Mouse (Mus musculus): ENCODE results near the gene Myb. TPM values are rescaled to one million over a fixed set of nuclear protein-coding genes. Genes with fewer than 3 reads are reported as not detected.

The Myb gene
- 4.0 and 5.2 TPM in 2 replicates for polyA plus RNA-seq (2016; fragmentation: Nextera tagmentation; extraction: Ambion mirVana)

GRCm38 (mm10) chr10:21160537-21161358 is at the start of gene Myb:
TSS of gene Myb (minus strand) at chr10:21160984.
- peak; percentile 85 for DNase-seq (ENCODE audit: low spot score)
- peaks cover 26% of the 10 kb centered on the region for H3K4me1 ChIP-seq
- no peaks in the 10 kb centered on the region for H3K9me3 ChIP-seq (replicated peaks)
- WGBS = under 1% methylated on average over 84 of the region's 86 CpGs
- peak within 1 kb of the TSS; percentile 96 for H3K27ac ChIP-seq
- H3K27me3 ChIP-seq (ENCODE audit: low read depth, poor library complexity, severe bottlenecking) = peaks cover 53% of the 10 kb centered on the region
- H3K4me3 ChIP-seq = peak within 1 kb of the TSS; percentile 82
- H3K36me3 ChIP-seq = no peaks in the 10 kb centered on the region; the same call in 1 of the 2 replicates

GRCm38 (mm10) chr10:21207378-21207777 is 46.6 kb upstream of the Myb start:
- no peaks in the 10 kb centered on the region for H3K27me3 ChIP-seq (ENCODE audit: low read depth, poor library complexity, severe bottlenecking)
- WGBS = 54% methylated on average over 1 of the region's 1 CpGs
- no peak overlapping the region for H3K27ac ChIP-seq
- H3K36me3 ChIP-seq = no peaks in the 10 kb centered on the region
- no peaks in the 10 kb centered on the region for H3K9me3 ChIP-seq (replicated peaks)
- no peak overlapping the region for H3K4me3 ChIP-seq
- no peak for DNase-seq (ENCODE audit: low spot score)
- H3K4me1 ChIP-seq = no peaks in the 10 kb centered on the region

GRCm38 (mm10) chr10:21206232-21206631 is 45.4 kb upstream of the Myb start:
- Histone ChIP-seq H3K36me3 (no peaks in the 10 kb centered on the region), H3K9me3 (replicated peaks) (no peaks in the 10 kb centered on the region), H3K4me1 (no peaks in the 10 kb centered on the region), H3K27me3 (ENCODE audit: low read depth, poor library complexity, severe bottlenecking) (no peaks in the 10 kb centered on the region), H3K27ac (no peak overlapping the region), H3K4me3 (no peak overlapping the region)
- WGBS = 87% methylated on average over 2 of the region's 2 CpGs
- no peak for DNase-seq (ENCODE audit: low spot score)

GRCm38 (mm10) chr10:21204496-21205085 is 43.8 kb upstream of the Myb start:
- H3K4me1 ChIP-seq = no peaks in the 10 kb centered on the region
- no peak overlapping the region for H3K27ac ChIP-seq
- H3K27me3 ChIP-seq (ENCODE audit: low read depth, poor library complexity, severe bottlenecking) = no peaks in the 10 kb centered on the region
- no peaks in the 10 kb centered on the region for H3K36me3 ChIP-seq
- H3K4me3 ChIP-seq = no peak overlapping the region
- no peaks in the 10 kb centered on the region for H3K9me3 ChIP-seq (replicated peaks)
- DNase-seq (ENCODE audit: low spot score) = no peak
- 88% methylated on average over 10 of the region's 10 CpGs for WGBS

GRCm38 (mm10) chr10:21203886-21204285 is 43.1 kb upstream of the Myb start:
- DNase-seq (ENCODE audit: low spot score) = no peak
- H3K4me1 ChIP-seq = no peaks in the 10 kb centered on the region
- H3K27me3 ChIP-seq (ENCODE audit: low read depth, poor library complexity, severe bottlenecking) = no peaks in the 10 kb centered on the region
- WGBS = 92% methylated on average over 5 of the region's 5 CpGs
- no peak overlapping the region for H3K27ac ChIP-seq
- H3K4me3 ChIP-seq = no peak overlapping the region
- H3K9me3 ChIP-seq (replicated peaks) = no peaks in the 10 kb centered on the region
- no peaks in the 10 kb centered on the region for H3K36me3 ChIP-seq

GRCm38 (mm10) chr10:21203461-21203860 is 42.7 kb upstream of the Myb start:
- WGBS = 85% methylated on average over 3 of the region's 3 CpGs
- no peaks in the 10 kb centered on the region for H3K36me3 ChIP-seq
- no peaks in the 10 kb centered on the region for H3K9me3 ChIP-seq (replicated peaks)
- H3K27ac ChIP-seq = no peak overlapping the region
- H3K4me3 ChIP-seq = no peak overlapping the region
- H3K4me1 ChIP-seq = no peaks in the 10 kb centered on the region
- H3K27me3 ChIP-seq (ENCODE audit: low read depth, poor library complexity, severe bottlenecking) = no peaks in the 10 kb centered on the region
- no peak for DNase-seq (ENCODE audit: low spot score)

GRCm38 (mm10) chr10:21200761-21201160 is 40.0 kb upstream of the Myb start:
- Histone ChIP-seq H3K27me3 (ENCODE audit: low read depth, poor library complexity, severe bottlenecking) (no peaks in the 10 kb centered on the region), H3K4me3 (no peak overlapping the region), H3K4me1 (peaks cover 8% of the 10 kb centered on the region), H3K36me3 (no peaks in the 10 kb centered on the region), H3K9me3 (replicated peaks) (no peaks in the 10 kb centered on the region), H3K27ac (no peak overlapping the region)
- WGBS = 86% methylated on average over 7 of the region's 7 CpGs
- DNase-seq (ENCODE audit: low spot score) = no peak

- Histone ChIP-seq H3K27me3 (ENCODE audit: low read depth, poor library complexity, severe bottlenecking) (no peaks in the 10 kb centered on the region), H3K4me3 (no peak overlapping the region), H3K36me3 (no peaks in the 10 kb centered on the region), H3K9me3 (replicated peaks) (no peaks in the 10 kb centered on the region), H3K4me1 (peaks cover 12% of the 10 kb centered on the region), H3K27ac (no peak overlapping the region)
- DNase-seq (ENCODE audit: low spot score) = no peak
Observed at GRCm38 (mm10) chr10:21200322-21200721, 39.5 kb upstream of the Myb start.

- Histone ChIP-seq H3K27ac (no peak overlapping the region), H3K4me3 (no peak overlapping the region), H3K27me3 (ENCODE audit: low read depth, poor library complexity, severe bottlenecking) (no peaks in the 10 kb centered on the region), H3K9me3 (replicated peaks) (no peaks in the 10 kb centered on the region), H3K36me3 (no peaks in the 10 kb centered on the region), H3K4me1 (peaks cover 20% of the 10 kb centered on the region)
- WGBS = 81% methylated on average over 8 of the region's 8 CpGs
- DNase-seq (ENCODE audit: low spot score) = no peak
Observed at GRCm38 (mm10) chr10:21196646-21197116, 35.9 kb upstream of the Myb start.

- H3K4me1 ChIP-seq = peaks cover 20% of the 10 kb centered on the region
- H3K27ac ChIP-seq = no peak overlapping the region
- no peaks in the 10 kb centered on the region for H3K9me3 ChIP-seq (replicated peaks)
- WGBS = 23% methylated on average over 8 of the region's 8 CpGs
- H3K27me3 ChIP-seq (ENCODE audit: low read depth, poor library complexity, severe bottlenecking) = no peaks in the 10 kb centered on the region
- H3K4me3 ChIP-seq = no peak overlapping the region
- DNase-seq (ENCODE audit: low spot score) = no peak
- H3K36me3 ChIP-seq = no peaks in the 10 kb centered on the region
Observed at GRCm38 (mm10) chr10:21195597-21195996, 34.8 kb upstream of the Myb start.

GRCm38 (mm10) chr10:21193935-21194505 is 33.2 kb upstream of the Myb start:
- no peak for DNase-seq (ENCODE audit: low spot score)
- Histone ChIP-seq H3K4me1 (peaks cover 20% of the 10 kb centered on the region), H3K27ac (no peak overlapping the region), H3K4me3 (no peak overlapping the region), H3K36me3 (no peaks in the 10 kb centered on the region), H3K9me3 (replicated peaks) (no peaks in the 10 kb centered on the region), H3K27me3 (ENCODE audit: low read depth, poor library complexity, severe bottlenecking) (no peaks in the 10 kb centered on the region)
- 67% methylated on average over 3 of the region's 3 CpGs for WGBS

- Histone ChIP-seq H3K9me3 (replicated peaks) (no peaks in the 10 kb centered on the region), H3K4me1 (peaks cover 20% of the 10 kb centered on the region), H3K4me3 (no peak overlapping the region), H3K27ac (no peak overlapping the region), H3K36me3 (no peaks in the 10 kb centered on the region), H3K27me3 (ENCODE audit: low read depth, poor library complexity, severe bottlenecking) (no peaks in the 10 kb centered on the region)
- 39% methylated on average over 10 of the region's 10 CpGs for WGBS
- no peak for DNase-seq (ENCODE audit: low spot score)
Observed at GRCm38 (mm10) chr10:21193088-21193934, 32.5 kb upstream of the Myb start.

Measured in limb, embryonic 10.5 days (tissue).